ENCODE assay signal across 28 mouse cellular contexts in genomic region chr3:138845820-138846219, GRCm38 (mm10).
A peak's percentile ranks its signal among the peaks of the same experiment; 100 is the strongest.
DNase-seq lines count a peak whose midpoint lies in the region; ATAC-seq and TF ChIP-seq lines count a peak whose summit lies in the region.
"Had no signal": no experiment of that assay in that cellular context is flagged by ENCODE, and none has a peak within 500 bp of the region (broad histone marks: within the 10 kb centered on the region; RNA-seq: fewer than 3 reads in every experiment).

No protein-coding gene starts in this region.

- peak; percentile 46 for DNase-seq in heart, adult 11 months
- no peak for DNase-seq in heart, postnatal 14 days
- DNase-seq in Patski (ENCODE audit: low read depth, low spot score) = no peak
- DNase-seq in stomach, postnatal 0 days (ENCODE audit: low spot score) = no peak
- DNase-seq in cerebellum, adult 2 months = no peak
- DNase-seq in adrenal gland, postnatal 4 days (ENCODE audit: low spot score in 2 of 2) = no peak
- DNase-seq: adrenal gland, adult 2 months; adrenal gland, postnatal 14 days; cerebellum, adult 11-12 months; cerebellum, adult 9-10 months; cerebellum, postnatal 14 days; gastrocnemius, postnatal 25 days; heart, adult 18-20 months; heart, postnatal 10 days; heart, postnatal 4 days; kidney, adult 18-20 months; kidney, adult 9 months had no signal

- 90% methylated on average over 1 of the region's 1 CpGs for WGBS in stomach, postnatal 0 days
- 100% methylated on average over 1 of the region's 1 CpGs for WGBS in cerebellum, adult 2 months

- H3K9ac ChIP-seq in stomach, postnatal 0 days (ENCODE audit: low read length) = no peak overlapping the region
- H3K9ac ChIP-seq: embryonic facial prominence, embryonic 12.5 days; embryonic facial prominence, embryonic 15.5 days; forebrain, embryonic 13.5 days; heart, embryonic 12.5 days; heart, embryonic 15.5 days; hindbrain, embryonic 14.5 days had no signal

- in situ Hi-C loops in Patski (cut with MboI; ENCODE audit: low pct_unique_long_range_greater_than_20kb) = no loop called here

- POLR2A ChIA-PET in Patski (lab: Charles Lee) = interaction anchor here (1.2 kb wide), 1 partner anchor 9 kb away, joined by 4 read pairs; no protein-coding TSS in a partner anchor

- no peak for TF ChIP-seq POLR2A in cerebellum, adult 2 months (IDR thresholded peaks at IDR 0.05; ENCODE audit: borderline replicate concordance, insufficient read depth, low read length)

- no peak overlapping the region for H3K4me3 ChIP-seq in stomach, postnatal 0 days (ENCODE audit: low read depth, low read length)
- no peak overlapping the region for H3K4me3 ChIP-seq in cerebellum, adult 2 months (replicated peaks; ENCODE audit: insufficient read depth, low read depth, low read length)
- H3K4me3 ChIP-seq: embryonic facial prominence, embryonic 12.5 days; embryonic facial prominence, embryonic 15.5 days; forebrain, embryonic 13.5 days; heart, embryonic 12.5 days; heart, embryonic 15.5 days had no signal

- no peak for TF ChIP-seq EP300 in stomach, postnatal 0 days (optimal IDR thresholded peaks at IDR 0.05)

- H3K27ac ChIP-seq in stomach, postnatal 0 days (replicated peaks) = no peak overlapping the region
- H3K27ac ChIP-seq in cerebellum, adult 2 months (ENCODE audit: insufficient read depth, low read length) = no peak overlapping the region
- H3K27ac ChIP-seq: embryonic facial prominence, embryonic 12.5 days; embryonic facial prominence, embryonic 15.5 days; forebrain, embryonic 13.5 days; heart, embryonic 15.5 days; hindbrain, embryonic 14.5 days; hindbrain, postnatal 0 days had no signal

- CTCF ChIA-PET in Patski (lab: Charles Lee) = interaction anchor here (1.5 to 1.6 kb wide), 2 partner anchors 12 to 14 kb away, joined by 4 read pairs; no protein-coding TSS in a partner anchor

- no peaks in the 10 kb centered on the region for H3K27me3 ChIP-seq in Patski
- H3K27me3 ChIP-seq in stomach, postnatal 0 days (ENCODE audit: control insufficient read depth, insufficient read depth, low read length) = no peaks in the 10 kb centered on the region
- no peaks in the 10 kb centered on the region for H3K27me3 ChIP-seq in cerebellum, adult 2 months (ENCODE audit: control insufficient read depth, insufficient read depth, low read length)
- H3K27me3 ChIP-seq: embryonic facial prominence, embryonic 12.5 days; embryonic facial prominence, embryonic 15.5 days; forebrain, embryonic 13.5 days; heart, embryonic 12.5 days; heart, embryonic 15.5 days had no signal

- H3K9me3 ChIP-seq in stomach, postnatal 0 days (ENCODE audit: control insufficient read depth, low read length) = no peaks in the 10 kb centered on the region
- H3K9me3 ChIP-seq: embryonic facial prominence, embryonic 12.5 days; embryonic facial prominence, embryonic 15.5 days; forebrain, embryonic 13.5 days; G1E; heart, embryonic 12.5 days; heart, embryonic 15.5 days had no signal

- no peaks in the 10 kb centered on the region for H3K36me3 ChIP-seq in stomach, postnatal 0 days (ENCODE audit: control insufficient read depth, insufficient read depth, low read length)
- H3K36me3 ChIP-seq: embryonic facial prominence, embryonic 12.5 days; embryonic facial prominence, embryonic 15.5 days; G1E; heart, embryonic 12.5 days; heart, embryonic 15.5 days had no signal

- TF ChIP-seq CTCF in Patski (IDR thresholded peaks at IDR 0.05) = peak; percentile 10
- peak; percentile 7; the same call in 1 of the 2 replicates for TF ChIP-seq CTCF in stomach, postnatal 0 days (IDR thresholded peaks at IDR 0.05; ENCODE audit: low read depth)
- TF ChIP-seq CTCF in cerebellum, adult 2 months (IDR thresholded peaks at IDR 0.05; ENCODE audit: borderline replicate concordance, insufficient read depth, low read depth, low read length) = no peak

- 0 out of 2 replicates have a peak, but pooled peaks cover 2% of the 10 kb centered on the region for H3K4me1 ChIP-seq in stomach, postnatal 0 days (replicated peaks; ENCODE audit: control insufficient read depth, insufficient read depth)
- peaks cover 22% of the 10 kb centered on the region for H3K4me1 ChIP-seq in cerebellum, adult 2 months (ENCODE audit: control insufficient read depth, insufficient read depth, low read length)
- H3K4me1 ChIP-seq: heart, embryonic 12.5 days; heart, embryonic 15.5 days had no signal

- no peak overlapping the region for H3K4me2 ChIP-seq in stomach, postnatal 0 days (replicated peaks; ENCODE audit: low read depth)
- H3K4me2 ChIP-seq: embryonic facial prominence, embryonic 12.5 days; embryonic facial prominence, embryonic 15.5 days; forebrain, embryonic 13.5 days; heart, embryonic 12.5 days; heart, embryonic 15.5 days; hindbrain, embryonic 14.5 days had no signal

- intact Hi-C loops in heart, postnatal 14 days (cut with DNase I) = no loop called here

- ATAC-seq in Patski = no peak
- no peak for ATAC-seq in stomach, postnatal 0 days (ENCODE audit: low FRiP score, low TSS enrichment)
- ATAC-seq: forebrain, embryonic 13.5 days; forebrain, embryonic 16.5 days; hindbrain, postnatal 0 days; inflammation-experienced regulatory T-cells, adult 6 months; intestine, embryonic 16.5 days had no signal
